Mouse (Mus musculus): ENCODE results near the gene Zfp429.
"Not testable (repeated sequence)": the region's sequence is repeated elsewhere in the genome, so short reads cannot be mapped to it uniquely, and the experiment has no call there.

Zfp429 gene

DNA sequence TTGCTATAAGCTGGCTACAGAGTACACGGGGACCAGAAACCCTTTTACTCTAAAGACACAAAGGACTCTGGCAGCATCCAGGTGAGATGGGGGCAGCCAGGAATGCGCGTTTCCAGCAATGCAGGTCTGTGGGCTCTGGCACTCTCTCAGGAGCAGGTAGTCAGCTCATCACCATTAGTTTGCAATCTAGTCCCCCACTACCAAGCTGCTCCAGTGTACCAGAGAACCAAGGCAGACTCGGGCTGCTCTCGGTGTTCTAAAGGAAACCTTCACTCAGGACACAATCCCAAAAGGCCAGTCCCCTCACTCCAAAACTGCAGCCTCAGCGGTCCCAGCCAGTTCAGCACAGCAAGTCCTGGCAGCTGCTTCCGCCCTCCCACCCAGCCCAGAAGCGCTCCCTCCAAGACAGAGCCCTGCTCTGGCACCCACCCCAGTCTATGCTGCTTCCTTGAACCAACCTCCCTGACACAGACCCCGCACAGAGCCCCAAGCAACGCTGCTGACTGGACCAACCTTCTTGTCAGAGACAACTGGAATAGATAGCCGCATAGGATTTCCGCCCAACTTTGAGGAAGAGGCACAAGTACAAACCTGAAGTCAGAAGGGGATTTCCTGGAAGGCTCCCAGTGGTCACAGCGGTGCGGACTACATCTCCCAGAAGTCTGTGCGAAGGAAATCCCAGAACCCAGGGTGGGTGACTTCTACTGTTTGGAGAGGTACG is at the start of gene Zfp429:
Gene Zfp429, minus strand, starts transcription at position 637 of the 721 bp plus-strand sequence.
- peak; percentile 42 to 59 for DNase-seq (ENCODE audit: low spot score in 2 of 2)

- not testable (repeated sequence) for DNase-seq (ENCODE audit: low spot score in 2 of 2)
These were observed 37.5 kb upstream of the Zfp429 start for GRCm38 (mm10) chr13:67437095-67437494.

- no peak for DNase-seq (ENCODE audit: low spot score in 2 of 2)
These were observed 28.5 kb upstream of the Zfp429 start for GRCm38 (mm10) chr13:67428116-67428515.

DNA sequence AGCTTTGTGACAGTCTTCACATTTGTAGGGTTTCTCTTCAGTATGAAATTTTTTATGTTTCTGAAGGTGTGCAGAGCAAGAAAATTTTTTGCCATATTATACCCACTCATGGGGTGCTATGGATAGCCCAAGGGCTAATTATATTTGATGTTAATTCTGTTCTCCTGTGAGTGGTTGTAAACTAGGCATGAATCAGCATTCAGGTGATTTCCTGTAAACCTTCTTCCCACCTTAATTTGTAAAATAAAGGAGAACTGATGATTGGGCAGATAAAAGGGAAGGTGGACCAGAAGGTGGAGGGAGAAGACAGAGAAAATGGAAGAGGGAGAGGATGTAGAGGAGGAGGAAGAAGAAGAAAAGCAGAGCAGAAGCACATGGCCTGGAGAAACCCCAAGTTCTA is 26.1 kb upstream of the Zfp429 start:
- not testable (repeated sequence) for DNase-seq (ENCODE audit: low spot score in 2 of 2)

DNA sequence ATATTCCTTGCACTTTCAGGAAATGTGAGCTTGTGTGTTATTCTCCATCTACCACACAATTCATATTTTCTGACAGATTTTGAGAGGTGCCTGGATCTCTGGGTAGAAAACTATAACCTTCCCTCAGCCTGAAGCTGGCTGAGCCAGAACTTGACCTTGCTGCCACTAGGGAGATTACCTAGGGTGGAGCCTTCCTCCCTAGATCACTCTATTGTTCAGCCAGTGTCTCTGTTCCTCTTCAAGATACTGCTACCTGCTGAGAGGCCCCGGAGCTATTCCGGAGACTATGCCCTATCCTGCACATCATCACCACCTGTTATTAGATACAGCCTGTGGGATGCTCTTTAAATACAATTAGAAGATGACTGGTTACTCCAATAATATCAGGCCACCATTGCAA is 22.9 kb upstream of the Zfp429 start:
- not testable (repeated sequence) for DNase-seq (ENCODE audit: low spot score in 2 of 2)

DNA sequence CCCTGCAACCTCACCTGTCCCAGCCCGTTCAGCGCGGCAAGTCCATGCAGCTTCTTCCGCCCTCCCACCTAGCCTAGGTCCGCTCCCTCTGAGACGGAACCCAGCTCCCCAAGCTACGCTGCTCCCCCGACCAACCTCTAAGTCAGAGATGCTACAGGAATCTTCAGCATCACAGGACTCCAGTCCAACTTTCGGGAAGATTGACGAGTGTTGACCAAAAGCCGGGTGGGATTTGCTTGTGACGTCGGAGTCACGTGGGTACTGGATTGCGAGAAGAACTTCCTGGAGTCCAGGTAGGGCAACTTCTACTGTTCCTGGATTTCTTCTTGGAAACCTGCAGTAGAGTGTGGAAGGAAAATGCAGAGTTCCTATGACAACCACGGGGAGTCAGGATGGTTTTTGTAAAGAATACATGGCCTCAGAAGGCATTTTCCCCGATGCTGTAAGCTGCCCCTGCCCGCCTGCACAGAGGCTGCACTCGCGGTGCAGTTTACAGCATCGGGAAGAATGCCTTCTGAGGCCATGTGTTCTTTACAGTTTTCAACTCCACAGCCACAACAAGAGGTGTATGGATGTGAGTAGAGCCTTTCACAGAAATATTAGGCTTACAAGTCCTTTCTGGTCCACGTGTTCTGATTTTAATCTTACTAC is 21.7 kb upstream of the Zfp429 start, which contains the start of gene Zfp459:
Gene Zfp459, minus strand, starts transcription at position 212 of the 651 bp plus-strand sequence.
- DNase-seq (ENCODE audit: low spot score in 2 of 2): peak in 1 of 2 experiments; percentile 11

- DNase-seq (ENCODE audit: low spot score in 2 of 2): no peak
These were observed 21.1 kb upstream of the Zfp429 start for GRCm38 (mm10) chr13:67420558-67421206.

DNA sequence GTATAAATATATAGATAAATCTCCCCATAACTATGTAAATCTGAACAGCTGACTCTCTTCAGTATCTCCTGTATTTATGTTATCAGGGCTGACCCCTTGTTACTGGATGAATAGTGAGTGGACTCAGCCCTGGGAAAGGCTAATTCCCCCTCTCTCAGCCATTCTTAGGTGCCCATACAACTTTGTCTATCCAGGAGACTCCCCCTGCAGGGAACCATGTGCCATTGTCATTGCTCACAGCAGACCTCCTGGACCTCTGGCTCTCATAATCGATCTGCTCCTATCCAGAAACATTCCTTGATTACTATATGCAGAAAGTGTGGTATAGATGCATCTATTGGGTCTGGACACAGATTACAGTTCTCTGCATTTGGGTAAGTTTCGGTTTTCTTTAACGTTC is 17.2 kb upstream of the Zfp429 start:
- DNase-seq (ENCODE audit: low spot score in 2 of 2): no peak

- no peak for DNase-seq (ENCODE audit: low spot score in 2 of 2)
These were observed 16.1 kb upstream of the Zfp429 start for GRCm38 (mm10) chr13:67415759-67416158.

DNA sequence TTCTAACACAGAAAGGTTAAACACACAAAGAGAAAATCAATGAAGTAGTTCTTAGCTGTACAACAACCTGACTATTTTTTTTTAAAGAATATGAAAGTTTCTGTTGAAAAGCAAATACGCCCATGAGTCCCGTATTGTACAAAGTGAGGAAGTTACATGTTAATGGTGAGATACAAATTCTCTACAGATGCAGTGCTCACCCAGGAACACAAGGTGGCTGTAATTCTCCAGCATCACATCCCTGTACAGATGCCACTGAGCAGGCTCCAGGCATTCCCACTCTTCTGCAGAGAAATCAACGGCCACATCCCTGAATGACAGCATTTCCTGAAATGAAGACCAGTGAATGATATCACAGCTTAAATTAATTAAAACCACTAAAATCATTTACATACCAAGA is 14.0 kb upstream of the Zfp429 start:
- DNase-seq (ENCODE audit: low spot score in 2 of 2): not testable (repeated sequence)

DNA sequence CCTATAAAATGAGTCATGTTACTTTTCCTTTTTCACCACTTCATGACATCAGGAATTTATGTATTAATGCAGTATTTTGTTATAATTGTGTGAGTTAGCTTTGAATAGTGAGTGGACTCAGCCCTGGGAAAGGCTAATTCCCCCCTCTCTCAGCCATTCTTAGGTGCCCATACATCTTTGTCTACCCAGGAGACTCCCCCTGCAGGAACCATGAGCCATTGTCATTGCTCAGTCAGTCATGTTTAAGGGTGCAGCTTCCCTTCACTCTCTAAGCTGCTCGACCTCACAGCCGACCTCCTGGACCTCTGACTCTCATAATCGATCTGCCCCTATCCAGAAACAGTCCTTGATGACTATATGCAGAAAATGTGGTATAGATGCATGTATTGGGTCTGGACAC is 23.4 kb downstream of the Zfp429 start:
- DNase-seq (ENCODE audit: low spot score in 2 of 2): not testable (repeated sequence)

GRCm38 (mm10) chr13:67375050-67375911 is 24.3 kb downstream of the Zfp429 start, which contains the start of the genes Gm28041 and Zfp456:
Gm28041 (minus strand) TSS chr13:67375733.
Zfp456 (minus strand) TSS chr13:67375810.
- DNase-seq (ENCODE audit: low spot score in 2 of 2): peak; percentile 10 to 40

- peak; percentile 75 to 76 for DNase-seq (ENCODE audit: low spot score in 2 of 2)
These were observed 39.4 kb downstream of the Zfp429 start, which contains the start of the genes Gm28044 and Zfp953 for GRCm38 (mm10) chr13:67360131-67360744. Gm28044 (minus strand) TSS chr13:67360536. Zfp953 (minus strand) TSS chr13:67360605.

GRCm38 (mm10) chr13:67351854-67352253 is 47.8 kb downstream of the Zfp429 start:
- DNase-seq (ENCODE audit: low spot score in 2 of 2): no peak

- no peak for DNase-seq (ENCODE audit: low spot score in 2 of 2)
These were observed 56.2 kb downstream of the Zfp429 start for GRCm38 (mm10) chr13:67343422-67343821.

All from frontal cortex, postnatal 25 days (tissue).